Mouse (Mus musculus): ENCODE measurements around the gene Angptl8. TPM values are rescaled to one million over a fixed set of nuclear protein-coding genes. Genes with fewer than 3 reads are reported as not detected.

Angptl8 gene
- not detected in 4 replicates for total RNA-seq (2023; ENCODE audit: inconsistent age)

DNA sequence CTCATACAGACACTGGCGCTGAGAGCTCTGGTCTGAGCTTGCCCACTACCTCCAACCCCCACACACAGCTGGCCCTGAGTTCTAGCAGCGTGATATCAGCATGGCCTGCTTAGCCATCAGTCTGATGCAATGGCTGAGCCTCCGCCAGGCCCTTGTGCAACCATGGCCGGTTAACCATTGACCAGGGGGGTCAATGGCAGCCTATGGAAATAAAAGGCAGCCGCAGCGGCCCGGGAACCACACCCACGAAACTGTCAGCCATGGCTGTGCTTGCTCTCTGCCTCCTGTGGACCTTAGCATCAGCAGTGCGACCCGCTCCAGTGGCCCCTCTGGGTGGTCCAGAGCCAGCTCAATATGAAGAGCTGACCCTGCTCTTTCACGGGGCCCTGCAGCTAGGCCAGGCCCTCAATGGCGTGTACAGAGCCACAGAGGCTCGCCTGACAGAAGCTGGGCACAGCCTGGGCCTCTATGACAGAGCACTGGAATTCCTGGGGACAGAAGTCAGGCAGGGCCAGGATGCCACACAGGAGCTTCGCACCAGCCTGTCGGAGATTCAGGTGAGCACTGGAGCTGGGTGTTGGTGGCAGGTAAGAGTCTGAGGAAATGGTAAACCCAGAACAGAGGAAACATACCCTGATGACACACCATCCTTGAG is at the start of gene Angptl8:
Gene Angptl8, plus strand, starts transcription at position 253 of the 655 bp plus-strand sequence.

DNA sequence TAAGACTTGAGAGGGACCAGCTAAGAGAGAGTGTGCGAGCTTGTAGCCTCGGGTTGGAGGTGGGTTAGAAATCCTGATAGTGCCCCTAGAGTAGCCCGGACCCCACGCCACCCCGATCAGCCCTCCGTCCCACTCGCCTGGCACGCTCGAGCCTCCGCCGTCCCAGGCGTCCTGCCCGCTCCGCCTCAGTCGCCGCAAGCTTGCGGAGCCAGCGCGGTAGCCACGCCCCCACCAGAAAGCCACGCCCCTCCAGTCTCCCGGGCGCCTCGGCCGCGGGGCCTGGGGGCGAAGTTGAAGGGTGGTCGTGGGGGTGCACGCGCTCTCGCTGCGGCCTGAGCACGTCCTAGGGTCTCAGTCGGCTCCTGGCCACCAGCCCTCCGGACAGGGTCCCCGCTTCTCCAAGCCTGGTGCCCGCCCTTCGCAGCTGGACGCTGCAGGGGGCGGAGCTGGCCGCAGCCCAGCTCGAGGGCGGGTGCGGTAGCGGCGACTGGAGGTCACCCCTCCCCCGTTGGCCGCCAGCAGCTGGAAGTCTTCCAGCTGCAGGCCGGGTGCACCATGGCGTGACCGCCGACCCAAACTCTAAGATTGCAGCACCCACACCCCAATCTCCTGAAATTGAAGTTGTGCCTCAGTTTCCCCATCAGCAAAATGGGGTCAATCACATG is 36.8 kb upstream of the Angptl8 start, which contains the start of gene Kank2:
Gene Kank2, minus strand, starts transcription at position 400 of the 665 bp plus-strand sequence.

DNA sequence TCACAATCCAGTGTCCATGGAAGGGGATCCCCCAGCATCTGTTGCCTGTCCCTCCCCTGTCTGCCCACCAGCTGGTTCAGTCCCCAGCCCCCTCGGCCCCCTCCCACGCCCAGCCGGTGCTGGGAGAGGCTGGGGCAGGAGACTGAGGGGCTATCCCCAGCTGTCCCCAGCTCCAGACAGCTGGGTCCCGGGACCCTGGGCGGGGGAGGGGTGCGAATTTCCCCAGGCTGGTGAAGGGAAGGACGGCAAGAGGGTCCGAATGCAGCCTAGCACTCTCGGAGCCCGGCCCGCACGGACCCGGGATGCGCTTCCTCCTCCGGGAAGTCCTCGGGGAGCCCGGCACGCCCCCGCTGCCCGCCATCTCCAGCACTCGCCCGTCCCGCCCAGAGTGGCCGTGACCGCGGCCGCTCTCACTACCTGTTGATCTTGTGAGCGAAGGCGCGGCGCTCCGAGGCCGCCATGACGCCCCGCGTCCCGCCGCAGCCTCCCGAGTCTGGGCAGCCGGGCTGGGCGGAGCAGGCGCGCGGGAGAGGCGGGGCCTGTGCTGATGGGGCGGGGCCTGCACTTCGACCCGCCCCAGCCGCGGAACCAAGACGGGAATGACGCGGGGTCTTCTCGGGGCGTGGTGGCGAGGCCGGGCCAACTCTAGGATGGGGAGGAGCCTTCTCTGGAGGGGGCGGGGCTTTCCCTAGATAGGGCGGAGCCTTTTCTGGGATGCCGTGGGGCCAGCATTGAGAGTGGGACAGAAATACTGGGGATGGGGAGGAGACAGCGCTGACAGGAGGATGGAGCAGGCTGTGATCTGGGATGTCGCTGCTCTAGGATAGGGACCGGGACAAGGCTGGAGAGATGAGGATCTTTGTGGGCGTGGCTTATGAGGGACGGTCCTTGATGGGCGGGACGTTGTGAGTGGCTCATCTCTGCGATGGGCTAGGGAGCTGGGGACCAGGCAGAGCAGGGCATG is 17.1 kb downstream of the Angptl8 start, which contains the start of gene Dock6:
Gene Dock6, minus strand, starts transcription at position 508 of the 964 bp plus-strand sequence.

Other genes with a start within 250 kb of the Angptl8 start
- gene Timm29, start 242.8 kb upstream of the Angptl8 start, total RNA-seq (2023; ENCODE audit: inconsistent age), result 28.7 to 35.2 TPM (median 32.7 TPM) in 4 replicates
- gene Yipf2, start 242.7 kb upstream of the Angptl8 start, total RNA-seq (2023; ENCODE audit: inconsistent age), result 14.7 to 16.0 TPM (median 15.3 TPM) in 4 replicates
- 91.8 to 106 TPM (median 103 TPM) in 4 replicates for gene Smarca4, start 219.3 kb upstream of the Angptl8 start, total RNA-seq (2023; ENCODE audit: inconsistent age)
- 12.0 to 21.0 TPM (median 19.3 TPM) in 4 replicates for gene Ldlr, start 112.0 kb upstream of the Angptl8 start, total RNA-seq (2023; ENCODE audit: inconsistent age)
- 1.4 to 4.4 TPM (median 3.2 TPM) in 4 replicates for gene Spc24, start 75.2 kb upstream of the Angptl8 start, total RNA-seq (2023; ENCODE audit: inconsistent age)
- 0.09 to 0.19 TPM (median 0.10 TPM) in 3 of 4 replicates, not detected in the other for gene Kank2, start 36.8 kb upstream of the Angptl8 start, total RNA-seq (2023; ENCODE audit: inconsistent age)
- gene Dock6, start 17.1 kb downstream of the Angptl8 start, total RNA-seq (2023; ENCODE audit: inconsistent age), result 11.6 to 16.2 TPM (median 12.1 TPM) in 4 replicates
- 3.8 to 5.1 TPM (median 4.2 TPM) in 4 replicates for gene Rab3d, start 82.7 kb downstream of the Angptl8 start, total RNA-seq (2023; ENCODE audit: inconsistent age)
- not detected in 4 replicates for gene Ccdc159, start 92.0 kb downstream of the Angptl8 start, total RNA-seq (2023; ENCODE audit: inconsistent age)
- gene Tmem205, start 92.0 kb downstream of the Angptl8 start, total RNA-seq (2023; ENCODE audit: inconsistent age), result 0.67 TPM in 1 of 4 replicates, not detected in the others
- 0.63 to 1.7 TPM (median 1.1 TPM) in 4 replicates for gene Plppr2, start 101.5 kb downstream of the Angptl8 start, total RNA-seq (2023; ENCODE audit: inconsistent age)
- 8.1 to 10.0 TPM (median 9.1 TPM) in 4 replicates for gene Swsap1, start 120.2 kb downstream of the Angptl8 start, total RNA-seq (2023; ENCODE audit: inconsistent age)
- gene Epor, start 128.0 kb downstream of the Angptl8 start, total RNA-seq (2023; ENCODE audit: inconsistent age), result 0.30 to 0.60 TPM in 2 of 4 replicates, not detected in the others
- 0.19 to 0.21 TPM in 2 of 4 replicates, not detected in the others for gene Rgl3, start 153.9 kb downstream of the Angptl8 start, total RNA-seq (2023; ENCODE audit: inconsistent age)
- not detected in 4 replicates for gene Ccdc151, start 167.1 kb downstream of the Angptl8 start, total RNA-seq (2023; ENCODE audit: inconsistent age)
- gene Prkcsh, start 167.3 kb downstream of the Angptl8 start, total RNA-seq (2023; ENCODE audit: inconsistent age), result 66.4 to 85.8 TPM (median 77.1 TPM) in 4 replicates
- gene Elavl3, start 216.5 kb downstream of the Angptl8 start, total RNA-seq (2023; ENCODE audit: inconsistent age), result not detected in 4 replicates
- gene Gm49318, start 235.7 kb downstream of the Angptl8 start, total RNA-seq (2023; ENCODE audit: inconsistent age), result not detected in 4 replicates
- gene Zfp653, start 235.9 kb downstream of the Angptl8 start, total RNA-seq (2023; ENCODE audit: inconsistent age), result 31.9 to 34.7 TPM (median 32.9 TPM) in 4 replicates
- gene Ecsit, start 249.9 kb downstream of the Angptl8 start, total RNA-seq (2023; ENCODE audit: inconsistent age), result 18.3 to 23.0 TPM (median 22.1 TPM) in 4 replicates